Mouse (Mus musculus): ENCODE results near the gene Chrna5. TPM values are rescaled to one million over a fixed set of nuclear protein-coding genes. Genes with fewer than 3 reads are reported as not detected.

Chrna5 gene
- total RNA-seq, 2 experiments from 2014 or later: not detected

GRCm38 (mm10) chr9:54981291-54982191 is 861 bp downstream of the Chrna5 start:
- intact Hi-C loops (cut with DNase I): no loop called here
- DNase-seq: peak; percentile 21
- H3K27ac ChIP-seq: no peak overlapping the region
- no peak for TF ChIP-seq CTCF (IDR thresholded peaks at IDR 0.05)
- H3K4me3 ChIP-seq: peak overlapping the region; percentile 71

GRCm38 (mm10) chr9:54982401-54982800 is 1.7 kb downstream of the Chrna5 start:
- Histone ChIP-seq H3K27ac (no peak overlapping the region), H3K4me3 (no peak overlapping the region)
- DNase-seq: no peak
- no peak for TF ChIP-seq CTCF (IDR thresholded peaks at IDR 0.05)
- intact Hi-C loops (cut with DNase I): no loop called here

- no peak for TF ChIP-seq CTCF (IDR thresholded peaks at IDR 0.05)
- intact Hi-C loops (cut with DNase I): no loop called here
- H3K4me3 ChIP-seq: no peak overlapping the region
- no peak overlapping the region for H3K27ac ChIP-seq
- DNase-seq: no peak
Observed at GRCm38 (mm10) chr9:54990362-54990761, 9.7 kb downstream of the Chrna5 start.

GRCm38 (mm10) chr9:54994381-54994780 is 13.7 kb downstream of the Chrna5 start:
- DNase-seq: no peak
- intact Hi-C loops (cut with DNase I): no loop called here
- TF ChIP-seq CTCF (IDR thresholded peaks at IDR 0.05): no peak
- Histone ChIP-seq H3K4me3 (no peak overlapping the region), H3K27ac (no peak overlapping the region)

GRCm38 (mm10) chr9:54995645-54996044 is 15.0 kb downstream of the Chrna5 start:
- intact Hi-C loops (cut with DNase I): no loop called here
- TF ChIP-seq CTCF (IDR thresholded peaks at IDR 0.05): no peak
- Histone ChIP-seq H3K27ac (no peak overlapping the region), H3K4me3 (no peak overlapping the region)
- DNase-seq: no peak

- no peak overlapping the region for H3K4me3 ChIP-seq
- no peak overlapping the region for H3K27ac ChIP-seq
- intact Hi-C loops (cut with DNase I): no loop called here
- DNase-seq: no peak
- TF ChIP-seq CTCF (IDR thresholded peaks at IDR 0.05): no peak
Observed at GRCm38 (mm10) chr9:55003609-55004008, 22.9 kb downstream of the Chrna5 start.

- no peak for TF ChIP-seq CTCF (IDR thresholded peaks at IDR 0.05)
Observed at GRCm38 (mm10) chr9:55009692-55010091, 29.0 kb downstream of the Chrna5 start.

GRCm38 (mm10) chr9:55010588-55011350 is 30.1 kb downstream of the Chrna5 start:
- no peak overlapping the region for H3K27ac ChIP-seq
- intact Hi-C loops (cut with DNase I): no loop called here

More at GRCm38 (mm10) chr9:55009692-55010091, 29.0 kb downstream of the Chrna5 start:
- Histone ChIP-seq H3K27ac (no peak overlapping the region), H3K4me3 (no peak overlapping the region)
- intact Hi-C loops (cut with DNase I): no loop called here
- DNase-seq: no peak

GRCm38 (mm10) chr9:55016926-55017325 is 36.2 kb downstream of the Chrna5 start:
- Histone ChIP-seq H3K4me3 (no peak overlapping the region), H3K27ac (no peak overlapping the region)
- no peak for TF ChIP-seq CTCF (IDR thresholded peaks at IDR 0.05)
- intact Hi-C loops (cut with DNase I): no loop called here
- no peak for DNase-seq

More at GRCm38 (mm10) chr9:55010588-55011350, 30.1 kb downstream of the Chrna5 start:
- TF ChIP-seq CTCF (IDR thresholded peaks at IDR 0.05): no peak
- no peak for DNase-seq
- H3K4me3 ChIP-seq: no peak overlapping the region

- Histone ChIP-seq H3K27ac (no peak overlapping the region), H3K4me3 (no peak overlapping the region)
- intact Hi-C loops (cut with DNase I): no loop called here
- no peak for DNase-seq
- TF ChIP-seq CTCF (IDR thresholded peaks at IDR 0.05): no peak
Observed at GRCm38 (mm10) chr9:55023326-55023725, 42.6 kb downstream of the Chrna5 start.

GRCm38 (mm10) chr9:55023902-55024583 is 43.4 kb downstream of the Chrna5 start:
- TF ChIP-seq CTCF (IDR thresholded peaks at IDR 0.05): peak; percentile 82
- Histone ChIP-seq H3K27ac (no peak overlapping the region), H3K4me3 (no peak overlapping the region)
- intact Hi-C loops (cut with DNase I): loop anchor here (1.0 to 2.0 kb wide), 2 partner anchors 86 to 287 kb away; no protein-coding TSS in a partner anchor
- peak; percentile 85 for DNase-seq

GRCm38 (mm10) chr9:55025534-55026274 is 45.0 kb downstream of the Chrna5 start:
- Histone ChIP-seq H3K27ac (no peak overlapping the region), H3K4me3 (no peak overlapping the region)
- no peak for DNase-seq
- intact Hi-C loops (cut with DNase I): loop anchor here (2.0 kb wide), 1 partner anchor 285 kb away; no protein-coding TSS in a partner anchor
- no peak for TF ChIP-seq CTCF (IDR thresholded peaks at IDR 0.05)

Data from gastrocnemius, adult 2 months (tissue).